Mouse (Mus musculus) adrenal gland, postnatal 10 days (tissue): ENCODE measurements at regions not wholly inside any gene's neighbourhood (a gene's known extent, or its start where the extent isn't known, plus 50 kb on each side); places are given as distances from the start of the nearest gene placed in this dataset.
"Not testable (repeated sequence)": the region's sequence is repeated elsewhere in the genome, so short reads cannot be mapped to it uniquely, and the experiment has no call there.

Experiments
- DNase-seq: peaks from one replicate; pipeline ENCODE4 v3.0.0; 2021; ENCODE audit warnings: mixed read lengths

- peak; percentile 39 for DNase-seq
Observed at GRCm38 (mm10) chr4:53261556-53262140, 102.0 kb upstream of the Abca1 start.

DNA sequence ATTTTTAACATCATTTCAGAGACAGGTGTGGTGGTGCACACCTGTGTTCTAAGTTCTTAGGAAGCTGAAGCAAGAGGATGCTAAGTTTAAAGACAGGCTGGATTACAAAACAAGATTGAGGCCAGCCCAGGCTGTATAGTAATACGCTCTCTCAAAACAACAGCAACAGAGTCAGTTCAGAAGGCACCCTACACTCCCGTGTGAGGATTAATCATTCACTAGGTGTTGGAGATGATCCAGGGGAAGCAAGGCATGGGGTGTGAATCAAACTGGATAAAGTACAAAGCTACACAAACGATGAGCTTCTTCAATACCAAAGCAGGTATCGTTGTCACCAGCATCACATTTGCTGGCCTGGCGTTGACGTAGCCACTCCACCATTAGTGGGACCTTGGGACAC lies 99.3 kb upstream of the Abca1 start:
- no peak for DNase-seq

GRCm38 (mm10) chr4:53256996-53257395 lies 97.3 kb upstream of the Abca1 start:
- DNase-seq, result peak; percentile 37

GRCm38 (mm10) chr4:53254483-53254882 lies 94.8 kb upstream of the Abca1 start:
- no peak for DNase-seq

GRCm38 (mm10) chr4:53253680-53254079 lies 94.0 kb upstream of the Abca1 start:
- no peak for DNase-seq

DNA sequence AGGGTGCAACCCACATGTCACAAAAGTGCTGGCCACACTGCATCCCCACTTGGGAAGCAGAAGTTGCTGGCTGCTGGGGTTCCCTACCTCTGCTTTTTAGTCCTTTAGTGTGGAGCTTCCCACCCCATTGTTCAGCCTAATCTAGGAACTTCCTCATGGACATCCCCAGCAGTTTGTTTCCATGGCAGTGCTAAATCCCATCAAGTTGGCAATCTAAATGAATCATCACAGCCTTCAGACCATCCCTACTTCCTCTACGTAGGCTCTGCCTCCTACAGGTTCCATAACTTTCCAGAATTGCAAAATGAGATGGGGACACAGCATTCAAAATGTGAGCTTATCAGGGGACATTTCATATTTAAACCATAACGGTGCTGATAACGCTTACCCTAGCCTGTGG lies 90.6 kb upstream of the Abca1 start:
- DNase-seq, result no peak

DNA sequence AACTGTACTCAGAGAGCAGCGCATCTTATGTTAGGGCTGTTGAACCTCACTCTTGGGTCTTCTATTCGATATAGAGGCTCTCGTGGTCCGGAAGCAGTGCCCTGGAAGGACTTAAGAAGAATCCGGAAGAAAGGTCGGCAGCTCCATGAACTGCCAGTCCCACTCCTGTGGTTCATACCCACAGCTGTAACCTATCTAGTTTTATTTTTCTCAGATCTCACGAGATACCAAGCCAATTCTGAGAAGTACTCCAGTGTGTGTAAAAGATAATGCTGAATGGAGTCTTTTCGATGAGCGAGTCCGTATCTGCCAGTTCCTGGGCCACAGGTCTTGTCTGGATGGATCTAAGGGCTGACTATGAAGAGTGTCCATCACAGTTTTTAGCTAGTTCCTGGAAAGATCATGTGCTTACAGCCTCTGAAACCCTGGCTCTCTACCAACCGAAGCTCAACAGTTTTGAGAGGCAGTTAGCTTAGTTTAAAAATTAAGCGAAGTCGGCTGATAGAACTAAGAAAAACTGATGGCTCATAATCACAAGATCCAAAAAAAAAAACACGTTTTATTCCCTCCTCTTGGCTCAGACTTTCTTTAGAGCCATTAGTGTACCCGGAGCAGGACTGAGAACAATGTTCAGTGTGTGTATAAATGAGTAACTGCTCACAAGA lies 86.5 kb upstream of the Abca1 start:
- DNase-seq, result no peak

- DNase-seq, result no peak
Observed at GRCm38 (mm10) chr4:53245553-53245952, 85.9 kb upstream of the Abca1 start.

DNA sequence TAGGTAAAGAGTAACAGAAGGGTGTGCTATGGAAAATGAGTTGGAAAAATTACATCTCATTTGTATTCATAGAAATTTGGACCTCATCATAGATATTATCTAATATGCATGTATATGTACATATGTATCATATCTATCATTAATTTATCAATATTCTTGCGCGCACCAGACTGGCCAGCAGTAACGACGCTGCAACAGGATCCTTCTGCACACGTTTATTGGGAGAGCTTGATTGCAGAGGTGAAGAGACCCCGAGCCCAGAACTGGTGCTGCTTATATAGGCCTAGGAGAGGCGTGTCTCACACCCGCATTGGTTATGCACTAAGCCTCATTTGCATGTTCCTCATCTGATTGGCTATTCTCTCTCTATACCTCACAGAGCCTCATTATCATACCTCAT lies 83.8 kb upstream of the Abca1 start:
- not testable (repeated sequence) for DNase-seq

- DNase-seq, result no peak
Observed at GRCm38 (mm10) chr4:53239856-53240255, 80.2 kb upstream of the Abca1 start.

GRCm38 (mm10) chr4:53238314-53239259 lies 78.9 kb upstream of the Abca1 start:
- no peak for DNase-seq

DNA sequence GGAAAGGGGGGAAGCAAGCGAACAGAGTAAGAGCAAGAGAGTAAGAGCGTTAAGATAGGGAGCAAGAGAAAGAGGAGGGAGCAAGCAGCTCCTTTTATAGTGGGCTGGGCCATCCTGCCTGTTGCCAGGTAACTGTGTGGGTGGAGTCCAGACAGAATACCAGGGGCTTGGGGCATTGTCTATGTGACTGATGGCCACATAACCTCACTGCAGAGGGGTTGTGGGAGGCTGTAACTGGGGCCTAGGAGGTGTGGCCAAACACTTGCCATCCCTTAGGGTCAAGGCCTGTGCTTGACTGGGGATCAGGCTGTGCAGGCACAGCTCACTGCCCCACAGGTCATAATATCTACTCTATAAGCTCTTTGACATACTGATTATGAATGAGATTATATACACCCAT lies 76.2 kb upstream of the Abca1 start:
- no peak for DNase-seq

DNA sequence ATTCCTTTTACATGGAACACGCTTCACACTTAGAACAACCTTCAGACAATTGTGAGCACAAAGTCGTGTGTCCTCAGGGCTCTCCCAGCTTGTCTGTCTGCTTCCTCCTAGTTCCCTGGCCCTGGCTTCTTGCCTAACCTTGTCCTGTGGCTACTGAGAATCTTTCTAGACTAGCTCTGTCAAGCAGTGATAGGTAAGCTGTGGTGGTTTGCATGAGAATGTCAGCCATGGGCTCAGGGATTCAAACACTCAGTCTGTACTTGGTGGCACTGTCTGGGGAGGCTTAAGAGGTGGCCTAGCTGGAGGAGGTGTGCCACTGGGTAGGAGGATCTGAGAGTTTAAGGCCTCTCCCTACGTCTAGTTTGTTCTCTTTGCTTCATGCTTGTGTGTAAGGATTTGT lies 72.7 kb upstream of the Abca1 start:
- DNase-seq, result no peak

DNA sequence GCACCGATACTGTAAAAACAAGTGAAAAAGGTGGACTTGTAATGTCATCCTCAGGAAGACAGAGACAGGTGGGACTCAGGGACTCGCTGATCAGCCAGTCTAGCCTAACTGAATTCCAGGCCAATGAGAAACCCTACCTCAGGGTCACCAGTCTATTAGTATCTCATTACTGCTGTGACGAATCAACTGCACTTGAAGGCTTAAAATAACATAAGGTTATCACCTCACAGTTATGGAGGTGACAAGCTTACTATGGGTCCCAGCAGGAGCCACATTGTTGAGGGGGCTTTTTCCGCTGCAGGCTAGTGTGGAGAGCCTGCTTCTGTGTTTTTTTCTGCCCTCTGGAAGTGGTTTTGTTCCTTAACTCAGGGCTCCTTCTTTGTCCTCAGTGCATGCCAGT lies 72.2 kb upstream of the Abca1 start:
- DNase-seq, result no peak

- no peak for DNase-seq
Observed at GRCm38 (mm10) chr4:53231046-53231445, 71.4 kb upstream of the Abca1 start.

DNA sequence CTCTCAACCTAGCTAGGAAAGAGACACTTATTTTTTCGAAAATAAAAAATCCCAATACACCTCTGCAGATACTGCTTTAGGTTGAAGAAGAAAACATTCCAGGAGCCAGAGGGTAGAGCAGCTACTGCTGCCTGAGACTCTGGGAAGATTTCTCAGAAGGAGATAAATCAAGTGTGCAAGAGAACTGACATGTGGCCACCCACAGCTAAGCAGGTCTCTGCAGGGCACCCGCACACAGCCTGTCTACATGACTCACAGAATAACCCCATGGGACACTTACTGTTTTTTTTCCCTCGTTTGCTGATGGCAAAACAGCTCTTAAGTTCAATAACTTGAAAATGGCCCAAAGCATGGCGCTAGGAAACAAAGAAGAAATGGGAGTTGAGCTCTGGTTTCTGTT lies 68.7 kb upstream of the Abca1 start:
- peak; percentile 25 for DNase-seq

- peak; percentile 58 for DNase-seq
Observed at GRCm38 (mm10) chr4:53227771-53228170, 68.1 kb upstream of the Abca1 start.

- no peak for DNase-seq
Observed at GRCm38 (mm10) chr4:53227071-53227470, 67.4 kb upstream of the Abca1 start.

DNA sequence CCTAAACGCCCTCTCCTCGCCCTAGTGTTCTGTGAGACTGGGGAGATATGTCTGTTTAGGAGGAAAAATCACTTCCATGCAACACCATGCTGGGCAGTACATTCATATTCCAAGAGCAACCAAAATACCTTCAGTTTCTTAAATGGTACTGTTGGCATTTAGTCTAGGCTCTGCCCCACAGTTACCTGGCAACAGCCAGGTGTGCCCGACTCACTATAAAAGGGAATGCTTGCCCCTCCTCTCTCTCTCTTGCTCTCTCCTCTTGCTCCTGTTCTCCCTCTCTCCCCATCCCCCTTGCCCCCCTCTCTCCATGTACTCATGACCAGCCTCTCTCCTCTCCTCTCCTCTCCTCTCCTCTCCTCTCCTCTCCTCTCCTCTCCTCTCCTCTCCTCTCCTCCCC lies 66.7 kb upstream of the Abca1 start:
- DNase-seq, result no peak

GRCm38 (mm10) chr4:53223379-53223778 lies 63.7 kb upstream of the Abca1 start:
- DNase-seq, result no peak

DNA sequence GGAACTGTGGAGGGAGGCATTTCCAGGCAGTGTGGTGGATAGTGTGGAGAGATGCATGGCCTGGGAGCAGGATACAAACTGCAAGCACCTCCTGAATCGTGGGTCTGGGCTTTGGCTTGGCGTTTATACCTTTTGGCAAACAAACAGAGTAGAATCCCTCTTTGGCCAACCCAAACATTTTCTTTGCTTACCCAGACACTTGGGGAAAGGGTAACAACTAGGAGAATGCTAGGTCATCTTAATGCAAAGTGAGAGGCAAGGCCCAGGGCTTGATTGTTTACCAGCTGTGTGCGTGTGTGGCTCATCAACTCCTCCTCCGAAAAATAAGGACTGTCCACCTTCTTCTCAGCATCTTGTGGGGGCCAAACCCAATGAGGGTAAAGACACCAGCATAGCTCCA lies 61.1 kb upstream of the Abca1 start:
- no peak for DNase-seq

DNA sequence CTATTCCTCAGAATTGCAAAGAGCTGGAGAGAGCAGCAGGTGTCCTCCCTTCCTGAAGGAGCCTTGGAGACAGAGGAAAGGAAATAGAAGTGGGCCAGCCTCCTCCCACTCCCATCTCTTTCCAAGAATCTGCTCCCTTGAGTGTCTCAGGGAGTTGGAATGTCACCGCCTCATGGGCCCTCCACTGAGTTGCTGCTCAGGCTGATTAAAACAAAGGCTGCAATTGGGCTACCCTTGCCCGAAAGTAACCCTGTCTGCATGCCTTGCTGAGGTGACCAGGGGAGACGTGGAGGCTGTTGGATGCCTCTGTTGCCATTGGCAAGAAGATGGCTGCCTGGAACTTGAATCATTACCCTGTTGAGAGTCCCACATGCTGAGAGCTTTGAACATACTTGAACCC lies 59.7 kb upstream of the Abca1 start:
- DNase-seq, result peak; percentile 60

DNA sequence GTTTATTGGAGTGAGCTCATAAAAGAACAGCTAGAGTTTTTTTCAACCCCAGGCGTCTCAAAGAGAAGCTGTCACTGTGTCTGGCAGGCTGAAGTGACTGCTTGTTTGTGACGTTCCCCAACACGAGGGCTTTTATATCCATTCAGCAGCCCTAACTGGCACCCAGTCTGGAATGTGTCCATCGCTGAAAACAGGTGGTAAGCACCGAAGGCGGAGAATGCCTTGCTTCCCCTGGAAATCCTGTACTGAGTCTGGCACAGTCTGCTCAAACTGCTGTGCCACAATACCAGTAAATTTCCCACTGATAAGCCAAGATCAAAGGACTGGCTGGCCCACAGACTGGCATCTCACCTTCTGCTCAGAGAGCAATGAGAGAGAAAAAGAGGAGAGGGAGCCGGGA lies 59.1 kb upstream of the Abca1 start:
- DNase-seq, result no peak

DNA sequence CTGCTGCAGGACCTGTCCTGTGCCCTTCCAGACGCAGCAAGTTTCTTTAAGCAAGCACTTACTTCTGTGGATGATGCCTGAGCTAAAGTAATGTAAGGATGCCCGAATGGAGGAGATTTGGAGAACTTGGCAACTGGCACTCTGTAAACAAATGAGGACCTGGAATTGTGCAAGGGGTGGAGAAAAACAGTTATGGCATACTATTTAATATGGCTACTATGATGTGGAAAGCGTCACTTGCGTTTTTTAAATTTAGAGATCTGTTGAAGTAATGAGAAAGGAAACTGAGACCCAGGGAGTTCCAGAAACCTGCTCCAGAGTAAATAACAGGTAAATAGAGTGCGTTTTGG lies 58.6 kb upstream of the Abca1 start:
- DNase-seq, result no peak
